Comparison of ENCODE assay signal across 11 mouse cellular contexts in the genomic region with DNA sequence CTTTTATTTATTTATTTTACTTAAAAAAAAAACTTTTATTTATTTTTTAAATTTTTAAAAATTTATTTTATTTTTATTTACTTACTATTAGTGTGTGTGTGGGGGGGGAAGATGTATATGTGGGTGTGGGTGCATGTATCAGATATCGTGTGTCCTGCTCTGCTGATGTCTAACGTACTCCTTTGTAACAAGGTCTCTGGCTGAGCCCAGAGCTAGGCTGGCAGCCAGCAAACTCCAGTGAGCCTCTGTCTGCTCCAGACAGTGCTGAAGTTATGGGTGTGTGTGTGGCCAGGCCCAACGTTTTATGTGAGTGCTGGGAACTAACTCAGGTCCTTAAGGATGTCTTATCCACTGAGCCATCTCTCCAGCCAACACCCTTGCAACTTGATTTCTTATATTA. TPM values are rescaled to one million over a fixed set of nuclear protein-coding genes. Genes with fewer than 3 reads are reported as not detected.
DNase-seq lines count a peak whose midpoint lies in the region; ATAC-seq and TF ChIP-seq lines count a peak whose summit lies in the region.
"Had no signal": no experiment of that assay in that cellular context is flagged by ENCODE, and none has a peak within 500 bp of the region (broad histone marks: within the 10 kb centered on the region; RNA-seq: fewer than 3 reads in every experiment).

No protein-coding gene starts in this region.

- peak overlapping the region; percentile 93 for H3K27ac ChIP-seq in MEL (ENCODE audit: control insufficient read depth, low read depth, low read length)
- peak overlapping the region; percentile 70 for H3K27ac ChIP-seq in liver, embryonic 11.5 days (ENCODE audit: low read depth, low read length)
- H3K27ac ChIP-seq: embryonic facial prominence, embryonic 15.5 days; neural tube, embryonic 15.5 days had no signal

- H3K4me1 ChIP-seq in MEL (ENCODE audit: control insufficient read depth in 1 of 2, insufficient read depth in 2 of 2, low read length in 2 of 2): peaks cover 34 to 45% of the 10 kb centered on the region in 2 experiments
- peaks cover 34% of the 10 kb centered on the region for H3K4me1 ChIP-seq in liver, embryonic 11.5 days (replicated peaks; ENCODE audit: control insufficient read depth, insufficient read depth, low read length)
- H3K4me1 ChIP-seq: embryonic facial prominence, embryonic 15.5 days had no signal

- TF ChIP-seq EP300 in MEL (IDR thresholded peaks at IDR 0.05; ENCODE audit: low read depth in 1 of 2, low read length in 2 of 2): peak; percentile 43 to 70; a peak in 2 of 4 replicates

- H3K4me2 ChIP-seq in liver, embryonic 11.5 days: peak overlapping the region; percentile 43
- H3K4me2 ChIP-seq: embryonic facial prominence, embryonic 15.5 days; neural tube, embryonic 15.5 days had no signal

- DNase-seq in kidney, postnatal 10 days: peak; percentile 37
- DNase-seq in kidney, adult 18-20 months: no peak
- DNase-seq in MEL (ENCODE audit: low read depth, low spot score) (peak; percentile 82), NIH3T3 (ENCODE audit: low read depth) (peak; percentile 7)
- DNase-seq in liver, embryonic 11.5 days (ENCODE audit: low spot score): no peak
- DNase-seq in layer of hippocampus, postnatal 14 days (ENCODE audit: low spot score in 2 of 2): no peak
- DNase-seq in natural killer cell, adult 2 months (ENCODE audit: low spot score in 2 of 2): no peak
- DNase-seq: thymus, postnatal 36 days had no signal

- peak in 1 of 2 experiments; percentile 24; a peak in 1 of 4 replicates for TF ChIP-seq POLR2A in MEL (IDR thresholded peaks at IDR 0.05; ENCODE audit: control insufficient read depth in 1 of 2, insufficient read depth in 1 of 2, low read depth in 1 of 2, low read length in 2 of 2, poor library complexity in 1 of 2)

- no peak for TF ChIP-seq CTCF in MEL (IDR thresholded peaks at IDR 0.05 in 2 of 3, conservative IDR thresholded peaks at IDR 0.05 in 1 of 3; ENCODE audit: control insufficient read depth in 1 of 3, insufficient read depth in 1 of 3, low read depth in 2 of 3, low read length in 3 of 3, poor library complexity in 1 of 3, severe bottlenecking in 1 of 3)

- H3K79me2 ChIP-seq in MEL (ENCODE audit: control insufficient read depth, insufficient read depth, low read length, poor library complexity): peaks cover 2% of the 10 kb centered on the region; the same call in 1 of the 2 replicates

- peak; percentile 39; the same call in 1 of the 2 replicates for ATAC-seq in liver, embryonic 11.5 days (replicated peaks; ENCODE audit: low FRiP score)

- WGBS in liver, embryonic 11.5 days: 41% methylated on average over 3 of the region's 3 CpGs

- no peak overlapping the region for H3K4me3 ChIP-seq in MEL (ENCODE audit: control insufficient read depth in 1 of 2, insufficient read depth in 1 of 2, low read depth in 2 of 2, low read length in 2 of 2)
- peak overlapping the region; percentile 26; the same call in 1 of the 2 replicates for H3K4me3 ChIP-seq in liver, embryonic 11.5 days (ENCODE audit: low read depth, low read length)
- H3K4me3 ChIP-seq: embryonic facial prominence, embryonic 15.5 days; neural tube, embryonic 15.5 days had no signal

- H3K9me3 ChIP-seq in MEL (replicated peaks; ENCODE audit: insufficient read depth, low read length): no peaks in the 10 kb centered on the region
- H3K9me3 ChIP-seq in liver, embryonic 11.5 days (ENCODE audit: control insufficient read depth, low read length): no peaks in the 10 kb centered on the region
- H3K9me3 ChIP-seq: embryonic facial prominence, embryonic 15.5 days; neural tube, embryonic 15.5 days had no signal

- H3K27me3 ChIP-seq in MEL (ENCODE audit: control insufficient read depth in 1 of 2, insufficient read depth in 2 of 2, low read length in 2 of 2): no peaks in the 10 kb centered on the region
- H3K27me3 ChIP-seq in liver, embryonic 11.5 days (replicated peaks; ENCODE audit: control insufficient read depth, insufficient read depth, low read length): no peaks in the 10 kb centered on the region
- H3K27me3 ChIP-seq: embryonic facial prominence, embryonic 15.5 days; neural tube, embryonic 15.5 days had no signal

- H3K9ac ChIP-seq in MEL (ENCODE audit: control insufficient read depth, low read depth, low read length, poor library complexity, severe bottlenecking): no peak overlapping the region; the same call in 1 of the 2 replicates
- H3K9ac ChIP-seq in liver, embryonic 11.5 days (ENCODE audit: low read depth, low read length): no peak overlapping the region
- H3K9ac ChIP-seq: embryonic facial prominence, embryonic 15.5 days; neural tube, embryonic 15.5 days had no signal

- H3K36me3 ChIP-seq in MEL (ENCODE audit: control insufficient read depth in 1 of 2, insufficient read depth in 2 of 2, low read length in 2 of 2): peaks cover 0 to 45% of the 10 kb centered on the region in 2 experiments; a peak in 2 of 4 replicates
- H3K36me3 ChIP-seq in liver, embryonic 11.5 days (ENCODE audit: control insufficient read depth, insufficient read depth, low read length): no peaks in the 10 kb centered on the region
- H3K36me3 ChIP-seq: embryonic facial prominence, embryonic 15.5 days; neural tube, embryonic 15.5 days had no signal

- no peak for TF ChIP-seq RAD21 in MEL (IDR thresholded peaks at IDR 0.05; ENCODE audit: low read depth, low read length)

TF ChIP-seq in MEL, 35 proteins besides CTCF, POLR2A, EP300 and RAD21 (continues in another document):
- TF ChIP-seq GABPA (IDR thresholded peaks at IDR 0.05; ENCODE audit: low read depth, low read length) (no peak), BHLHE40 (IDR thresholded peaks at IDR 0.05; ENCODE audit: borderline replicate concordance, low read depth, low read length) (no peak), ZMIZ1 (IDR thresholded peaks at IDR 0.05; ENCODE audit: low read depth, low read length) (no peak), USF1 (IDR thresholded peaks at IDR 0.05; ENCODE audit: low read depth, low read length) (no peak), KAT2A (conservative IDR thresholded peaks at IDR 0.05; ENCODE audit: low read depth, low read length) (no peak), MXI1 (IDR thresholded peaks at IDR 0.05; ENCODE audit: low read depth, low read length) (peak; percentile 25; the same call in 1 of the 2 replicates), POLR2AphosphoS5 (IDR thresholded peaks at IDR 0.05; ENCODE audit: borderline replicate concordance, low read depth, low read length) (no peak), MEF2A (IDR thresholded peaks at IDR 0.05; ENCODE audit: extremely low read depth, insufficient replicate concordance, low read depth, low read length, poor library complexity, severe bottlenecking) (no peak), CHD1 (IDR thresholded peaks at IDR 0.05; ENCODE audit: low read depth, low read length) (no peak), SMC3 (IDR thresholded peaks at IDR 0.05; ENCODE audit: low read depth, low read length) (no peak), TAL1 (IDR thresholded peaks at IDR 0.05; ENCODE audit: low read length) (no peak), SIN3A (IDR thresholded peaks at IDR 0.05; ENCODE audit: low read length) (peak; percentile 47; the same call in 1 of the 2 replicates), GATA1 (IDR thresholded peaks at IDR 0.05; ENCODE audit: low read depth, low read length) (peak; percentile 25; the same call in 1 of the 2 replicates), ZKSCAN1 (IDR thresholded peaks at IDR 0.05; ENCODE audit: low read depth, low read length) (no peak), ZNF384 (IDR thresholded peaks at IDR 0.05; ENCODE audit: low read depth, low read length) (no peak), USF2 (IDR thresholded peaks at IDR 0.05; ENCODE audit: borderline replicate concordance in 1 of 2, insufficient read depth in 1 of 2, low read depth in 1 of 2, low read length in 2 of 2) (no peak), POLR2AphosphoS2 (IDR thresholded peaks at IDR 0.05; ENCODE audit: low read length) (no peak), UBTF (IDR thresholded peaks at IDR 0.05; ENCODE audit: borderline replicate concordance, insufficient read depth, low read depth, low read length) (no peak), ETS1 (IDR thresholded peaks at IDR 0.05; ENCODE audit: low read depth, low read length) (peak; percentile 57; the same call in 1 of the 2 replicates), MAX (IDR thresholded peaks at IDR 0.05; ENCODE audit: low read length) (no peak), JUND (IDR thresholded peaks at IDR 0.05; ENCODE audit: low read depth, low read length) (no peak)

RNA-seq across cellular contexts. Expression of gene Fuca1, which starts 8.4 kb away (rescaled TPM):
- 26.8 and 33.7 TPM in 2 replicates for total RNA-seq in MEL (2012; rRNA removed)
- polyA plus RNA-seq in MEL (2012; ENCODE audit: insufficient read depth in 1 of 2, insufficient read length in 2 of 2, low read depth in 1 of 2, low replicate concordance in 2 of 2, missing spikeins in 1 of 2): 10 to 100 TPM in 1 of 2 experiments, not detected in 1; 48.6 TPM
- 39.6 and 47.7 TPM in 2 replicates for polyA plus RNA-seq in liver, embryonic 11.5 days (2014; fragmentation: Nextera tagmentation; extraction: Ambion mirVana)
- total RNA-seq in layer of hippocampus, postnatal 14 days (2021): 10 to 100 TPM; 48.9 to 52.6 TPM

RNA-seq across cellular contexts. Expression of gene Cnr2, which starts 17.0 kb away (rescaled TPM):
- total RNA-seq in MEL (2012; rRNA removed): 9.8 and 10.2 TPM in 2 replicates
- 1 to 10 TPM in 1 of 2 experiments, not detected in 1; 6.8 TPM for polyA plus RNA-seq in MEL (2012; ENCODE audit: insufficient read depth in 1 of 2, insufficient read length in 2 of 2, low read depth in 1 of 2, low replicate concordance in 2 of 2, missing spikeins in 1 of 2)
- polyA plus RNA-seq in liver, embryonic 11.5 days (2014; fragmentation: Nextera tagmentation; extraction: Ambion mirVana): 6.3 and 7.1 TPM in 2 replicates
- under 1 TPM in 1 of 2 experiments, not detected in 1; 0.09 TPM for total RNA-seq in layer of hippocampus, postnatal 14 days (2021)
- total RNA-seq: left cerebral cortex, adult 18-20 months had no signal

RNA-seq across cellular contexts. Expression of gene Hmgcl, which starts 34.1 kb away (rescaled TPM):
- total RNA-seq in MEL (2012; rRNA removed): 48.5 and 48.7 TPM in 2 replicates
- polyA plus RNA-seq in MEL (2012; ENCODE audit: insufficient read depth in 1 of 2, insufficient read length in 2 of 2, low read depth in 1 of 2, low replicate concordance in 2 of 2, missing spikeins in 1 of 2): 10 to 100 TPM in 1 of 2 experiments, not detected in 1; 66.5 TPM
- 97.1 and 104 TPM in 2 replicates for polyA plus RNA-seq in liver, embryonic 11.5 days (2014; fragmentation: Nextera tagmentation; extraction: Ambion mirVana)
- 10 to 100 TPM; 31.3 to 35.0 TPM for total RNA-seq in layer of hippocampus, postnatal 14 days (2021)

RNA-seq across cellular contexts. Expression of gene Pnrc2, which starts 38.5 kb away (rescaled TPM):
- total RNA-seq in MEL (2012; rRNA removed): 49.8 and 50.7 TPM in 2 replicates
- 10 to 100 TPM; 48.0 to 76.3 TPM for polyA plus RNA-seq in MEL (2012; ENCODE audit: insufficient read depth in 1 of 2, insufficient read length in 2 of 2, low read depth in 1 of 2, low replicate concordance in 2 of 2, missing spikeins in 1 of 2)
- polyA plus RNA-seq in liver, embryonic 11.5 days (2014; fragmentation: Nextera tagmentation; extraction: Ambion mirVana): 133 and 147 TPM in 2 replicates
- 10 to 100 TPM; 59.5 to 67.2 TPM for total RNA-seq in layer of hippocampus, postnatal 14 days (2021)

RNA-seq across cellular contexts. Expression of gene Gale, which starts 51.4 kb away (rescaled TPM):
- total RNA-seq in MEL (2012; rRNA removed): 23.3 and 24.5 TPM in 2 replicates
- polyA plus RNA-seq in MEL (2012; ENCODE audit: insufficient read depth in 1 of 2, insufficient read length in 2 of 2, low read depth in 1 of 2, low replicate concordance in 2 of 2, missing spikeins in 1 of 2): 10 to 100 TPM in 1 of 2 experiments, not detected in 1; 31.2 TPM
- 47.7 and 49.8 TPM in 2 replicates for polyA plus RNA-seq in liver, embryonic 11.5 days (2014; fragmentation: Nextera tagmentation; extraction: Ambion mirVana)
- total RNA-seq in layer of hippocampus, postnatal 14 days (2021): 10 to 100 TPM; 26.9 to 29.0 TPM

Comparison
In these comparisons a context has a peak if more than half of its experiments do, and no peak if none do; other contexts are left out.
1. DNase-seq: peak in kidney, postnatal 10 days (single experiment), MEL (single experiment) and NIH3T3 (single experiment); none in kidney, adult 18-20 months (single experiment), liver, embryonic 11.5 days (single experiment), layer of hippocampus, postnatal 14 days (0 of 2) and natural killer cell, adult 2 months (0 of 2).